ENCODE assay signal across 34 mouse cellular contexts in the genomic region with DNA sequence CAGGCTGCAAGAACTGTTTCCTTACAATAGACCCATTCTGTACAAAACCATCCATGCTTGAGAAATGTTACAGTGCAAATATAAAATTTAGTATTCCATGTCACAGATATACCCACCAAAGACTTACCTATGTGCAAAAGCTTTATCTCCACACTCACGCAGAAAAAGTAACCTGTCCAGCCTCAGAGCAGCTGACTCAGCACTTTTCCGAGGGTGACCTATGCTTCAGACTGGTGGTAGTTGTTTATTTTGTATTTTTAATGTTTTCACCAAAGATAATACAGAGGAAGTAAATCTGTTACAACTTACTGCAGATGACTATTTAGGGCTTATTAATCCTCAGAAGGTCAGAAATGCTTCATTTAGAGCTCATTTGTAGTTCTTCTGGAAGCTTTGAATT.
"Had no signal": no experiment of that assay in that cellular context is flagged by ENCODE, and none has a peak within 500 bp of the region (broad histone marks: within the 10 kb centered on the region; RNA-seq: fewer than 3 reads in every experiment).

No protein-coding gene starts in this region.

- DNase-seq: heart, postnatal 10 days; heart, postnatal 14 days; heart, postnatal 36 days; heart, postnatal 4 days; kidney, adult 11 months; kidney, adult 18-20 months; kidney, adult 2 months; kidney, adult 8-10 months; kidney, adult 9 months; kidney, postnatal 10 days; kidney, postnatal 14 days; kidney, postnatal 25 days; kidney, postnatal 36 days; kidney, postnatal 4 days; layer of hippocampus, postnatal 36 days had no signal

- H3K27ac ChIP-seq: heart, embryonic 13.5 days; heart, embryonic 15.5 days; hindbrain, embryonic 10.5 days; hindbrain, embryonic 12.5 days; hindbrain, embryonic 13.5 days; hindbrain, embryonic 14.5 days; hindbrain, embryonic 15.5 days; hindbrain, postnatal 0 days; intestine, embryonic 15.5 days; kidney, embryonic 15.5 days; kidney, postnatal 0 days; layer of hippocampus, adult 2 months; left cerebral cortex, adult 2 months had no signal

- H3K36me3 ChIP-seq: heart, embryonic 12.5 days; heart, embryonic 13.5 days; heart, embryonic 15.5 days; hindbrain, embryonic 10.5 days; hindbrain, embryonic 12.5 days; hindbrain, embryonic 13.5 days; hindbrain, embryonic 15.5 days; intestine, embryonic 15.5 days; kidney, embryonic 15.5 days had no signal

- H3K4me1 ChIP-seq: heart, embryonic 12.5 days; heart, embryonic 13.5 days; heart, embryonic 15.5 days; hindbrain, embryonic 10.5 days; hindbrain, embryonic 12.5 days; hindbrain, embryonic 13.5 days; hindbrain, embryonic 15.5 days; intestine, embryonic 15.5 days; kidney, embryonic 15.5 days had no signal

- ATAC-seq: hindbrain, embryonic 16.5 days; hindbrain, postnatal 0 days; inflammation-experienced regulatory T-cells, adult 6 months; intestine, embryonic 15.5 days; intestine, embryonic 16.5 days; intestine, postnatal 0 days had no signal

- H3K4me3 ChIP-seq: heart, embryonic 12.5 days; heart, embryonic 13.5 days; heart, embryonic 15.5 days; hindbrain, embryonic 10.5 days; hindbrain, embryonic 12.5 days; hindbrain, embryonic 13.5 days; hindbrain, embryonic 15.5 days; intestine, embryonic 15.5 days; kidney, embryonic 15.5 days; layer of hippocampus, adult 2 months; left cerebral cortex, adult 2 months had no signal

- H3K4me2 ChIP-seq: heart, embryonic 11.5 days; heart, embryonic 12.5 days; heart, embryonic 13.5 days; heart, embryonic 15.5 days; hindbrain, embryonic 12.5 days; hindbrain, embryonic 13.5 days; hindbrain, embryonic 14.5 days; hindbrain, embryonic 15.5 days; intestine, embryonic 15.5 days; kidney, embryonic 15.5 days had no signal

- H3K9ac ChIP-seq: heart, embryonic 12.5 days; heart, embryonic 13.5 days; heart, embryonic 15.5 days; hindbrain, embryonic 12.5 days; hindbrain, embryonic 13.5 days; hindbrain, embryonic 14.5 days; hindbrain, embryonic 15.5 days; intestine, embryonic 15.5 days; kidney, embryonic 15.5 days had no signal

- H3K27me3 ChIP-seq: heart, embryonic 12.5 days; heart, embryonic 13.5 days; heart, embryonic 15.5 days; hindbrain, embryonic 12.5 days; hindbrain, embryonic 13.5 days; hindbrain, embryonic 15.5 days; intestine, embryonic 15.5 days; kidney, embryonic 15.5 days had no signal

- H3K9me3 ChIP-seq: heart, embryonic 12.5 days; heart, embryonic 13.5 days; heart, embryonic 15.5 days; hindbrain, embryonic 10.5 days; hindbrain, embryonic 12.5 days; hindbrain, embryonic 13.5 days; hindbrain, embryonic 15.5 days; intestine, embryonic 15.5 days; kidney, embryonic 15.5 days had no signal
